Mouse (Mus musculus) testis, adult 10 weeks (tissue): Measurements from ENCODE around the gene Atp6v1g3. TPM values are rescaled to one million over a fixed set of nuclear protein-coding genes. Genes with fewer than 3 reads are reported as not detected.

ENCODE experiments used
- polyA plus RNA-seq: library from polyadenylated mRNA; stranded (reverse); fragments of 350-450 nt; fragmentation: Illumina TruSeq; extraction: RNeasy Lipid Tissue Mini Kit (QIAGEN cat#74804); gene quantifications from one replicate; pipeline ENCODE4 v1.2.3, GENCODE M21; 2014; ENCODE audit warnings: low read depth, low replicate concordance

The Atp6v1g3 gene
- 0.11 TPM for polyA plus RNA-seq

DNA sequence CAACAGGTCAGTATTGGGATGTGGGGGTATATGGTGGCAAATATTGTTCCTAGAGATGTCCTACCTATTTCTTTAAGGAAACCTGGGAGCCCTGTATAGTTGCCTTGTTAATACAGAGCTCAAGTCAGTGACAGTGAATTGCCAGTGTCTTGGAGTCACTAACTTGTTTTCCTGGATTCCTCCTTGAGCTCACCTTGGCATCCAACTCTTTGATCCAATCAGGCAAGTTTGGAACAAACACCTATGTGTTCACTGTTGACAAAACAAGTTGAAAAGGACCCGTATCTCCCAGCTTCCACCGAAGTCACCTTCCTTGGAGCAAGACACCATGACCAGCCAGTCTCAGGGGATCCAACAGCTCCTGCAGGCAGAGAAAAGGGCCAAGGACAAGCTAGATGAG, at the start of gene Atp6v1g3:
Gene Atp6v1g3, plus strand, starts transcription at position 301 of the 400 bp plus-strand sequence.

Other genes with a start within 250 kb of the Atp6v1g3 start
- 2.1 TPM for gene Ptprc, start 98.0 kb upstream of the Atp6v1g3 start, polyA plus RNA-seq